Mouse (Mus musculus): Measurements from ENCODE around the gene Ddc.

Ddc gene

GRCm38 (mm10) chr11:11781728-11782127 is 116.2 kb downstream of the Ddc start:
- no peak for DNase-seq (ENCODE audit: inconsistent ontology term)

- no peak for DNase-seq (ENCODE audit: inconsistent ontology term)
Measured at GRCm38 (mm10) chr11:11778345-11778744, 119.6 kb downstream of the Ddc start.

- no peak for DNase-seq (ENCODE audit: inconsistent ontology term)
Measured at GRCm38 (mm10) chr11:11777796-11778195, 120.1 kb downstream of the Ddc start.

- DNase-seq (ENCODE audit: inconsistent ontology term) = no peak
Measured at GRCm38 (mm10) chr11:11777246-11777645, 120.7 kb downstream of the Ddc start.

GRCm38 (mm10) chr11:11776822-11777174 is 121.1 kb downstream of the Ddc start:
- DNase-seq (ENCODE audit: inconsistent ontology term) = no peak

GRCm38 (mm10) chr11:11776071-11776821 is 121.7 kb downstream of the Ddc start:
- no peak for DNase-seq (ENCODE audit: inconsistent ontology term)

GRCm38 (mm10) chr11:11774893-11775292 is 123.1 kb downstream of the Ddc start:
- DNase-seq (ENCODE audit: inconsistent ontology term) = no peak

GRCm38 (mm10) chr11:11774384-11774783 is 123.6 kb downstream of the Ddc start:
- no peak for DNase-seq (ENCODE audit: inconsistent ontology term)

GRCm38 (mm10) chr11:11772196-11772595 is 125.7 kb downstream of the Ddc start:
- DNase-seq (ENCODE audit: inconsistent ontology term) = no peak

GRCm38 (mm10) chr11:11770691-11771090 is 127.3 kb downstream of the Ddc start:
- no peak for DNase-seq (ENCODE audit: inconsistent ontology term)

GRCm38 (mm10) chr11:11769281-11769680 is 128.7 kb downstream of the Ddc start:
- no peak for DNase-seq (ENCODE audit: inconsistent ontology term)

- DNase-seq (ENCODE audit: inconsistent ontology term) = no peak
Measured at GRCm38 (mm10) chr11:11768057-11768456, 129.9 kb downstream of the Ddc start.

GRCm38 (mm10) chr11:11766736-11767135 is 131.2 kb downstream of the Ddc start:
- no peak for DNase-seq (ENCODE audit: inconsistent ontology term)

- DNase-seq (ENCODE audit: inconsistent ontology term) = no peak
Measured at GRCm38 (mm10) chr11:11766105-11766504, 131.8 kb downstream of the Ddc start.

- DNase-seq (ENCODE audit: inconsistent ontology term) = no peak
Measured at GRCm38 (mm10) chr11:11765414-11765813, 132.5 kb downstream of the Ddc start.
